Comparison of ENCODE assay signal across 13 mouse cellular contexts in the genomic region with DNA sequence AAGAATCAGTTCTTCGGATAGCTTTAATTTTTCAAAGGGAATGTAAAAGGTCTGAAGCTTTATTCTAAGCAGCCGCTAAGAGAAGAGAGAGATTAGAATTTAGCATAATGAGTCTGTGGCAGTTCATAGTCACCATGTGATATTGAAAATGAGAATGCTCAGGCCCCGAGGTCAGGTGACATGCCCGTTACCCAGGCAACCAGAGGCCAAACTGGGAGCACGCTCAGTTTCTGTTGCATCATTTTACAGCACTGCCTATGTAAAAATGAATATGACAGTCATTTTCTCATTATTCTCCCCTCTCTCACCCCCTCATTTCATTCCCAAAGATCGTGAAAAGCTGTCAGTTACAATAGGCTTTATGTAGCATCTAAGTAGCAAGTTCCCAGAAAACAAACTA. TPM values are rescaled to one million over a fixed set of nuclear protein-coding genes. Genes with fewer than 3 reads are reported as not detected.
DNase-seq lines count a peak whose midpoint lies in the region; ATAC-seq lines count a peak whose summit lies in the region.
"Had no signal": no experiment of that assay in that cellular context is flagged by ENCODE, and none has a peak within 500 bp of the region (broad histone marks: within the 10 kb centered on the region; RNA-seq: fewer than 3 reads in every experiment).

No protein-coding gene starts in this region.

- H3K9ac ChIP-seq in forebrain, embryonic 14.5 days (ENCODE audit: low read length), result no peak overlapping the region
- no peak overlapping the region for H3K9ac ChIP-seq in midbrain, embryonic 13.5 days (replicated peaks)
- no peak overlapping the region for H3K9ac ChIP-seq in liver, embryonic 11.5 days (ENCODE audit: low read depth, low read length)
- H3K9ac ChIP-seq: embryonic facial prominence, embryonic 15.5 days had no signal

- peaks cover 21% of the 10 kb centered on the region for H3K4me1 ChIP-seq in forebrain, embryonic 14.5 days (ENCODE audit: control insufficient read depth, insufficient read depth, low read length)
- peaks cover 35% of the 10 kb centered on the region for H3K4me1 ChIP-seq in midbrain, embryonic 13.5 days (replicated peaks)
- no peaks in the 10 kb centered on the region for H3K4me1 ChIP-seq in liver, embryonic 11.5 days (replicated peaks; ENCODE audit: control insufficient read depth, insufficient read depth, low read length)
- H3K4me1 ChIP-seq: embryonic facial prominence, embryonic 15.5 days had no signal

- peak overlapping the region; percentile 20; the same call in 1 of the 2 replicates for H3K4me2 ChIP-seq in forebrain, embryonic 14.5 days (ENCODE audit: low read length)
- H3K4me2 ChIP-seq in midbrain, embryonic 13.5 days (replicated peaks), result no peak overlapping the region; the same call in 1 of the 2 replicates
- H3K4me2 ChIP-seq in liver, embryonic 11.5 days, result no peak overlapping the region
- H3K4me2 ChIP-seq: embryonic facial prominence, embryonic 15.5 days had no signal

- H3K9me3 ChIP-seq in forebrain, embryonic 14.5 days (replicated peaks; ENCODE audit: control insufficient read depth, low read length), result no peaks in the 10 kb centered on the region
- no peaks in the 10 kb centered on the region for H3K9me3 ChIP-seq in midbrain, embryonic 13.5 days
- H3K9me3 ChIP-seq in liver, embryonic 11.5 days (ENCODE audit: control insufficient read depth, low read length), result no peaks in the 10 kb centered on the region
- H3K9me3 ChIP-seq: embryonic facial prominence, embryonic 15.5 days had no signal

- H3K27ac ChIP-seq in forebrain, embryonic 14.5 days (ENCODE audit: low read depth, low read length), result peak overlapping the region; percentile 44; the same call in 1 of the 2 replicates
- H3K27ac ChIP-seq in midbrain, embryonic 13.5 days, result peak overlapping the region; percentile 80
- H3K27ac ChIP-seq in liver, embryonic 11.5 days (ENCODE audit: low read depth, low read length), result no peak overlapping the region
- H3K27ac ChIP-seq: embryonic facial prominence, embryonic 15.5 days had no signal

- no peaks in the 10 kb centered on the region for H3K27me3 ChIP-seq in forebrain, embryonic 14.5 days (replicated peaks; ENCODE audit: control insufficient read depth, insufficient read depth, low read length)
- no peaks in the 10 kb centered on the region for H3K27me3 ChIP-seq in midbrain, embryonic 13.5 days
- H3K27me3 ChIP-seq in liver, embryonic 11.5 days (replicated peaks; ENCODE audit: control insufficient read depth, insufficient read depth, low read length), result no peaks in the 10 kb centered on the region
- H3K27me3 ChIP-seq: embryonic facial prominence, embryonic 15.5 days had no signal

- peak; percentile 18 to 27 for DNase-seq in frontal cortex, postnatal 10 days (ENCODE audit: low spot score in 2 of 2)
- DNase-seq in frontal cortex, postnatal 36 days (ENCODE audit: low spot score in 2 of 2), result no peak
- DNase-seq in Muller cell, postnatal 12 days (ENCODE audit: inconsistent ontology term), result peak; percentile 36
- peak; percentile 83 for DNase-seq in forebrain, embryonic 14.5 days (ENCODE audit: low spot score)
- no peak for DNase-seq in liver, embryonic 11.5 days (ENCODE audit: low spot score)
- DNase-seq in cerebellum, adult 18-20 months, result no peak
- DNase-seq in gastrocnemius, adult 8-10 months (ENCODE audit: low spot score in 2 of 2), result no peak
- DNase-seq: kidney, adult 18-20 months had no signal

- no peak overlapping the region for H3K4me3 ChIP-seq in forebrain, embryonic 14.5 days (ENCODE audit: low read depth, low read length)
- H3K4me3 ChIP-seq in midbrain, embryonic 13.5 days (replicated peaks), result no peak overlapping the region
- no peak overlapping the region for H3K4me3 ChIP-seq in liver, embryonic 11.5 days (ENCODE audit: low read depth, low read length)
- H3K4me3 ChIP-seq: embryonic facial prominence, embryonic 15.5 days had no signal

- no peaks in the 10 kb centered on the region for H3K36me3 ChIP-seq in forebrain, embryonic 14.5 days (ENCODE audit: control insufficient read depth, insufficient read depth, low read length)
- H3K36me3 ChIP-seq in midbrain, embryonic 13.5 days, result no peaks in the 10 kb centered on the region
- H3K36me3 ChIP-seq in liver, embryonic 11.5 days (ENCODE audit: control insufficient read depth, insufficient read depth, low read length), result no peaks in the 10 kb centered on the region
- H3K36me3 ChIP-seq: embryonic facial prominence, embryonic 15.5 days had no signal

- WGBS in forebrain, embryonic 14.5 days, result 9% methylated on average over 6 of the region's 6 CpGs
- 12% methylated on average over 6 of the region's 6 CpGs for WGBS in midbrain, embryonic 13.5 days
- 73% methylated on average over 6 of the region's 6 CpGs for WGBS in liver, embryonic 11.5 days

- peak; percentile 73 for ATAC-seq in forebrain, embryonic 14.5 days
- ATAC-seq in midbrain, embryonic 13.5 days, result peak; percentile 87
- ATAC-seq in liver, embryonic 11.5 days (replicated peaks; ENCODE audit: low FRiP score), result no peak
- ATAC-seq: CD4-positive, CD25-positive, alpha-beta regulatory T cell, adult 4 months had no signal

RNA-seq across cellular contexts. Expression of gene Gm39653, which starts 42.3 kb away (rescaled TPM):
- not detected in 2 replicates for polyA plus RNA-seq in forebrain, embryonic 14.5 days (2014; fragmentation: Nextera tagmentation; extraction: Ambion mirVana)
- polyA plus RNA-seq in midbrain, embryonic 13.5 days (2015; fragmentation: Nextera tagmentation; extraction: Ambion mirVana), result not detected in 2 replicates
- polyA plus RNA-seq in liver, embryonic 11.5 days (2014; fragmentation: Nextera tagmentation; extraction: Ambion mirVana), result not detected in 2 replicates
- not detected for total RNA-seq in gastrocnemius, adult 8-10 months (2022)
- total RNA-seq: liver, adult 2 months had no signal
- polyA plus RNA-seq: CD4-positive, CD25-positive, alpha-beta regulatory T cell, adult 4 months; embryonic facial prominence, embryonic 15.5 days; liver, adult 2 months; testis, adult 2 months had no signal

Comparison
In these comparisons a context has a peak if more than half of its experiments do, and no peak if none do; other contexts are left out.
1. DNase-seq: peak in frontal cortex, postnatal 10 days (2 of 2), Muller cell, postnatal 12 days (single experiment) and forebrain, embryonic 14.5 days (single experiment); none in frontal cortex, postnatal 36 days (0 of 2), liver, embryonic 11.5 days (single experiment), cerebellum, adult 18-20 months (0 of 2) and gastrocnemius, adult 8-10 months (0 of 2).